Mouse (Mus musculus) heart, adult 2 months (tissue): ENCODE measurements around the gene Sbk3.

Experiments used
- CTCF ChIP-seq: fragments of 200-600 bp; IDR thresholded peaks from 2 replicates; pipeline ENCODE4 v1.8.1; 2022; ENCODE audit warnings: antibody characterized with exemption, mild to moderate bottlenecking, moderate library complexity
- POLR2A ChIP-seq: fragments of 200-500 bp; IDR thresholded peaks from 2 replicates; pipeline ENCODE4 v1.6.1; 2011; ENCODE audit warnings: mild to moderate bottlenecking, low read depth, low read length, control low read depth; ENCODE audit not compliant: insufficient read depth

DNA sequence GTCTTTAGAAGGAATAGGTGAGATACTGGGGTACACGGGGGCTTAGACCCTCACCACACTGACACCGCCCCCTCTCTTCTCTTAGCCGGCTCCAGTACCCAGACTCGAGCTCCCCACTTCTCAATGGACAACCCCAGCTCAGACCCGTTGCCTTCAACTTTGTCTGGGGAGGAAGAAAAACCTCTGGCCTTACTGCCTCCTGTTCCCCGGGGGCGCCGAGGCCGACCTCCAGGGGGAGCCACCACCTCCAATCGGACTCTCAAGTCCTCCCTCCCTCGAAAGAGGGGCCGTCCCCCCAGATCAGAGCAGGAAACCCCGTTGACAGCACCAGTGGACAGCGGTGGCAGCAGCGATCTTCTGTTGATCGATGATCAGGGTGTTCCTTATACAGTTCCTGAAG lies 46.4 kb upstream of the Sbk3 start:
- TF ChIP-seq CTCF, result peak; percentile 37
- no peak for TF ChIP-seq POLR2A
